Mouse (Mus musculus): Measurements from ENCODE around the gene Dnajc28. TPM values are rescaled to one million over a fixed set of nuclear protein-coding genes. Genes with fewer than 3 reads are reported as not detected.

Dnajc28 gene
- total RNA-seq, 2 experiments from 2014 or later, result 24.4 to 25.9 TPM

- DNase-seq (ENCODE audit: low spot score), result no peak
- intact Hi-C loops (cut with DNase I), result no loop called here
Measured at GRCm38 (mm10) chr16:91639161-91639560, 20.3 kb upstream of the Dnajc28 start.

DNA sequence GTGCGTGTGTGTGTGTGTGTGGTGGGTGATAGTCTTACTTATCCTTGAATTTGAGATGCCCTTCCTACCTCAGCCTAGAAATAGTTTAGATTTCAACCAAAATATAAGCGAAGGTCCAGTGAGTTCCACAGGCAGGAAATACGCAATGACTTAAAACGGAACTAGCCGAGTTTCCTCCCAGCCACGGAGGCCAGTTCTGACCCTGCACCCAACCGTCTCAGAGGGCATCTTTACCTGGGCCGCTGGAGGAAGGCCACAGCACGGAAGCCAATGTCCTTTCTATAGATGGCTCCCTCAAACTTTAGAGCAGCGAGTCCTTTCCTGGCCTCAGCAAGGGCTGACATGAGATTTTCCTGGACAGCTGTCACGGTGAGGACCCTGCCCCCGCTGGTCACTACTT is 14.8 kb upstream of the Dnajc28 start:
- DNase-seq (ENCODE audit: low spot score), result no peak
- intact Hi-C loops (cut with DNase I), result no loop called here

GRCm38 (mm10) chr16:91632940-91633339 is 14.1 kb upstream of the Dnajc28 start:
- DNase-seq (ENCODE audit: low spot score), result no peak
- intact Hi-C loops (cut with DNase I), result no loop called here

- intact Hi-C loops (cut with DNase I), result no loop called here
- no peak for DNase-seq (ENCODE audit: low spot score)
Measured at GRCm38 (mm10) chr16:91632439-91632838, 13.6 kb upstream of the Dnajc28 start.

GRCm38 (mm10) chr16:91630584-91630983 is 11.8 kb upstream of the Dnajc28 start:
- no peak for DNase-seq (ENCODE audit: low spot score)
- intact Hi-C loops (cut with DNase I), result no loop called here

GRCm38 (mm10) chr16:91629749-91630148 is 10.9 kb upstream of the Dnajc28 start:
- DNase-seq (ENCODE audit: low spot score), result no peak
- intact Hi-C loops (cut with DNase I), result no loop called here

DNA sequence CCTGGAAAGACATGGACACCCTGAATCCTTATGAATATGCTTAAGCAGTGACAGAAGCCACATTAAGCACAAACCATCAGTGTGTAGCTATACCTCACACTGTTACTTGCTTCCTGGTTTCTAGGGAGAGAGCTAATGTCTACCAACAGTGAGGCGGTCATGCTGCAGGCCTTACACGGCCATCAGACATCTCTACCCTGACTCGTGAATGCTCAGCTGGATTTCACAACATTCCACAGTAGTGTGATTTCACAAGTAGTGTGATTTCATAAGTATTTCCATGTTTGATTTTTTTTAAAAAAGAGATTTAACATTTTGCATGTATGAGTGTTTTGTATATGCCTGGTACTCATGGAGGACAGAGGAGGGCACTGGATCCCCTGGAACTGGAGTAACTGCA is 9.8 kb upstream of the Dnajc28 start:
- DNase-seq (ENCODE audit: low spot score), result no peak
- intact Hi-C loops (cut with DNase I), result no loop called here

DNA sequence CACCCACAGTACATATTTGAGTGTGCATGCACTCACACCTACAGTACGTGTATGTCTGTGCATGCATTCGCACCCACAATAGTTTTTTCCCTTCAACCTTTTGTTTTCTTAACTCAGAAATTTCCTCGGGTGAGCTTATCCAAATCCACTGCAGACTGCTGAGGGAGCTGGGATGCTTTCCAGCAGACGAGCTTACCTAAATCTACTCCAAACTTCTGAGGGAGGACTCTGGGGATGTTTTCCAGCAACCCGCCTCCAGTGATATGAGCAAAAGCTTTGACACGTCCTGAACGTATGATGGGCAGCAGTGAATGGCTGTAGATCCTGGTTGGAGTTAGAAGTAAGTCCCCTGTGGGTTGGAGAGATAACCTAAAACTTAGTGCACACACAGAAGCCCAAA is 9.0 kb upstream of the Dnajc28 start:
- intact Hi-C loops (cut with DNase I), result no loop called here
- no peak for DNase-seq (ENCODE audit: low spot score)

DNA sequence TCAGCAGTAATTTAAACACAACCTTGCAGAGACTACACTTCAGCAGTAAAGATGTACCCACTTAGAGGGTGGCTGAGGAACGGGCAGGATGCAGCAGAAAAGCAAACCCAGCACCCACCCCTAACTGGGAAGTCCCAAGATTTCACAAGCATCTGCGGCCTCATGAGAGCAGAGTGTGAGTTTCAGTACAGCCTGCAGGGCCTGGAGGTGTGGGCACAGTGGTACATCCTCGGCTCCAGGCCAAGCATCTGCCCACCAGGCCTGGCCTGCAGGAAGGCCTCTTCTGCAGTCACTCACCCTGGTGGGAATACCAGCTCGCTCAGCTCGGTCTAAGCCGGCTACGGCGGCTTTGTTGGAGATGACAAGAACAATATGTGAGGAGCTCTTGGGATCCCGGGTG is 4.2 kb upstream of the Dnajc28 start:
- intact Hi-C loops (cut with DNase I), result no loop called here
- no peak for DNase-seq (ENCODE audit: low spot score)

GRCm38 (mm10) chr16:91620991-91621390 is 2.2 kb upstream of the Dnajc28 start:
- intact Hi-C loops (cut with DNase I), result no loop called here
- DNase-seq (ENCODE audit: low spot score), result no peak

- intact Hi-C loops (cut with DNase I), result no loop called here
- no peak for DNase-seq (ENCODE audit: low spot score)
Measured at GRCm38 (mm10) chr16:91620185-91620584, 1.4 kb upstream of the Dnajc28 start.

- DNase-seq (ENCODE audit: low spot score), result no peak
- intact Hi-C loops (cut with DNase I), result no loop called here
Measured at GRCm38 (mm10) chr16:91614552-91614951, 4.3 kb downstream of the Dnajc28 start.

DNA sequence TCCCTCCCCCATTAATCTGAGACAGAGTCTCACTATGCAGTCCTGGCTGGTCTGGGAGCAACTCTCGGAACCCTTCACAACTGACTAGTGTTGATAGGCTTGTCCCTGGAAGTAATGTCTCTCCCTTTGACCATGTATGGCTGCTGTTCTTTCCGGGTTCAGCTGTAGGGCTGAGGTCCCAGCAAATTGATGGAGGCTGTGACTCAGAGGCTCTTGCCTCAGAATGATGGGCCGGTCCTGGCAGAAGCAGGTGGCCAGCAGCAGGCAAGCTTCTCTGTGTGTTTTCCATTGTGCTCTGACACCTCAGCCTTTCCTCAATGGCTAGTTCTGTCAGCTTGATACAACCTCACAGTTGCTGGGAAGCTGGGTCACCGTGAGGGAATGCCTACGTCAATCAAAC is 6.3 kb downstream of the Dnajc28 start:
- intact Hi-C loops (cut with DNase I), result no loop called here
- DNase-seq (ENCODE audit: low spot score), result no peak

DNA sequence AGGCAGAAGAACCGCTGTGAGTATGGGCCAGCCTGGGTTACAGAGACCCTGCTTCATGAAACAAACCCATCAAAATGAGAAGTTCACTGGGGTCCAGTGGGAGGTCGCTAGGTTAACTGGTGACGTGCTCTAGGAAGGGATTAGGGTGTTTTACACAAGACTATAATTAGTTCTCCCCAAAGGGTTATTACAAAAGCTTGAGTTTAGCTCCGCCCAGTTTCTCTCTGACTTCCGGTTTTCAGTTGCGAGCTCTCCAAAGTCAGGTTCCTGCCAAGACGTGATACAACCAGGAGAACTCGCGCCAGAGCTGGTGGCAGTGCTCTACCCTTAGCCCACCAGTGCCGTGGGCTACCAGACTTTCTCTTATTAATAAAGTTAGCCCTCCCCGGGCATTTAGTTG is 7.6 kb downstream of the Dnajc28 start:
- no peak for DNase-seq (ENCODE audit: low spot score)
- intact Hi-C loops (cut with DNase I), result no loop called here

GRCm38 (mm10) chr16:91609501-91610245 is 9.2 kb downstream of the Dnajc28 start:
- intact Hi-C loops (cut with DNase I), result no loop called here
- DNase-seq (ENCODE audit: low spot score), result peak; percentile 24

GRCm38 (mm10) chr16:91606958-91607357 is 11.9 kb downstream of the Dnajc28 start:
- intact Hi-C loops (cut with DNase I), result no loop called here
- no peak for DNase-seq (ENCODE audit: low spot score)

- intact Hi-C loops (cut with DNase I), result no loop called here
- no peak for DNase-seq (ENCODE audit: low spot score)
Measured at GRCm38 (mm10) chr16:91605156-91605555, 13.7 kb downstream of the Dnajc28 start.

DNA sequence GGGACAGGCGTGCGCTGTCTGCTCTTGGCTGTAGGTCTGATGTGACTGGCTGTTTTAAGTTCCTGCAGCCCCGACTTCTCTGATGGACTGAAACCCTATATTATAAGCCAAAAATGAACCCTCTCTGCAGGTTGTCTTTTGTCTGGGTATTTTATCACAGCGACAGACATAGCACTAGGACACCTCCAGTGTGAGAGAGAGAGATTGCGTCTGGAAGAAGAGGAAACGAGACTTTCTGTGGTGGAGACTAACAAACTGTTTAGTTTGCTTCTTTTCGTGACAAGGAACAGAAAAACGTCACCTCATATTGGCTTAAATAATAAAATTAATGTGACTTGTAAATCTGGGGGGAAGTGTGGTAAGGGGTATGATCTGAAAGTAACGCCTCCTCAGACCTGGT is 17.1 kb downstream of the Dnajc28 start:
- intact Hi-C loops (cut with DNase I), result no loop called here
- no peak for DNase-seq (ENCODE audit: low spot score)

DNA sequence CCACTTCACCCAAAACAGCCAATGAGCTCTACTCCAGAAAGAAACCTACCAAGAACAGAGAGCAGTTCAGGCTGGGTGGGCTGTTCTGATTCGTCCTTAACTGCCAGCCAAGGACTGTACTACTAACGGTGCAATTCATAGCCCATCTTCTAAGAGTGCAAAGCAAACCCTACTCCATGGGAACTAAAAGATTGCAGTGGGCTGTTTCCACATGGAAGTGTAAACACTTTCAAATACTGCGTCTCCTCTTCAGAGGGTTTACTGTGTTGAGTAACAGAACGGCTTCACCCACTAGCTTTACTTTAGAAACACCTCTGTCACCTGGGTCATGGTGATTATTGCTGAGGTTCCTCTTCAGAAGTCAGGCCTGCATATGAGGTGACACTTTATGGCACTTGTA is 17.7 kb downstream of the Dnajc28 start:
- intact Hi-C loops (cut with DNase I), result no loop called here
- no peak for DNase-seq (ENCODE audit: low spot score)

DNA sequence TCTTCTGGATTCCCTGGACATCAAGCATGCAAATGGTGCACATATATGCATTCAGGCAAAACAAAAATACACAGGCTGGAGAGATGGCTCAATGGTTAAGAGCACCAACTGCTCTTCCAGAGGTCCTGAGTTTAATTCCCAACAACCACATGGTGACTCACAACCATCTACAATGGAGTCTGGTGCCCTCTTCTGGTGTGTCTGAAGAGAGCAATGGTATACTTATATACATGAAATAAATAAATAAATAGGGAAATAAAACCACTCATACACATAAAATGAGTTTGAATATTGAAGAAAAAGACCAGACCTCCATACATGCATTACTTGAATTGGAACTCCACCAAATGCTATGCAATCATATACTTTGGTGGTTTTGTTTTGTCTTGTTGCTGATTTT is 19.6 kb downstream of the Dnajc28 start:
- intact Hi-C loops (cut with DNase I), result loop anchor here (5.0 kb wide), 1 partner anchor 88 kb away; the partner anchor contains the start of gene Donson
- DNase-seq (ENCODE audit: low spot score), result no peak

GRCm38 (mm10) chr16:91597672-91598010 is 21.2 kb downstream of the Dnajc28 start, which contains the start of gene Tmem50b:
Gene Tmem50b (minus strand): TSS chr16:91597800.
- peak; percentile 97 for DNase-seq (ENCODE audit: low spot score)
- intact Hi-C loops (cut with DNase I), result loop anchor here (5.0 kb wide), 1 partner anchor 90 kb away; the partner anchor contains the start of gene Donson
